Mouse (Mus musculus) midbrain, embryonic 13.5 days (tissue): ENCODE data around the gene Kif13a. TPM values are rescaled to one million over a fixed set of nuclear protein-coding genes. Genes with fewer than 3 reads are reported as not detected.

Experiments
- ATAC-seq: fragments of 200-750 bp; cut with Nextera tagmentation; 2 replicates; pipeline ENCODE4 v1.8.0; 2017; ENCODE audit warnings: mild to moderate bottlenecking, moderate TSS enrichment, moderate library complexity
- H3K27ac ChIP-seq: fragments of 300-500 bp; sonication (generic); 2 replicates; pipeline ENCODE4 v1.5.1; 2015; ENCODE audit warnings: inconsistent platforms, mild to moderate bottlenecking, moderate library complexity
- H3K27me3 ChIP-seq: fragments of 300-500 bp; sonication (generic); 2 replicates; pipeline ENCODE4 v1.6.1; 2015; ENCODE audit warnings: mild to moderate bottlenecking, inconsistent platforms
- H3K36me3 ChIP-seq: fragments of 300-500 bp; sonication (generic); 2 replicates; pipeline ENCODE4 v1.6.1; 2015; ENCODE audit warnings: mild to moderate bottlenecking, inconsistent platforms
- H3K4me1 ChIP-seq: fragments of 300-500 bp; sonication (generic); replicated peaks from 2 replicates; pipeline ENCODE4 v1.6.1; 2015; ENCODE audit warnings: inconsistent platforms
- H3K4me2 ChIP-seq: fragments of 300-500 bp; sonication (generic); replicated peaks from 2 replicates; pipeline ENCODE4 v1.6.1; 2015; ENCODE audit warnings: moderate library complexity, mild to moderate bottlenecking, inconsistent platforms
- H3K4me3 ChIP-seq: fragments of 300-500 bp; sonication (generic); replicated peaks from 2 replicates; pipeline ENCODE4 v1.5.1; 2015; ENCODE audit warnings: mild to moderate bottlenecking, inconsistent platforms
- H3K9ac ChIP-seq: fragments of 300-500 bp; sonication (generic); replicated peaks from 2 replicates; pipeline ENCODE4 v1.6.1; 2015; ENCODE audit warnings: mild to moderate bottlenecking, inconsistent platforms
- H3K9me3 ChIP-seq: fragments of 300-500 bp; sonication (generic); 2 replicates; pipeline ENCODE4 v1.6.1; 2016; ENCODE audit warnings: mild to moderate bottlenecking, inconsistent platforms
- WGBS: fragments of 180-500 bp; shearing (Covaris S2); methylation state at CpG from one replicate; pipeline ENCODE4 v1.1.7; 2015; 5-methylcytosine and 5-hydroxymethylcytosine counted together
- polyA plus RNA-seq: library from polyadenylated mRNA; unstranded; fragments of >200 nt; fragmentation: Nextera tagmentation; extraction: Ambion mirVana; gene quantifications from 2 replicates; pipeline ENCODE4 v1.2.1, GENCODE M21; 2015

The Kif13a gene
- 9.6 and 10.1 TPM in 2 replicates for polyA plus RNA-seq

- Histone ChIP-seq H3K4me1 (peaks cover 31% of the 10 kb centered on the region), H3K9me3 (no peaks in the 10 kb centered on the region)
- WGBS = under 1% methylated on average over 72 of the region's 96 CpGs
Observed at GRCm38 (mm10) chr13:46929719-46930658, at the start of gene Kif13a. Kif13a (minus strand) TSS chr13:46929867.

GRCm38 (mm10) chr13:46976532-46976931 is 46.9 kb upstream of the Kif13a start:
- WGBS = 94% methylated on average over 7 of the region's 7 CpGs
- Histone ChIP-seq H3K9me3 (no peaks in the 10 kb centered on the region), H3K27ac (no peak overlapping the region), H3K4me2 (no peak overlapping the region), H3K4me1 (peaks cover 11% of the 10 kb centered on the region; the same call in 1 of the 2 replicates), H3K9ac (no peak overlapping the region), H3K36me3 (no peaks in the 10 kb centered on the region), H3K27me3 (no peaks in the 10 kb centered on the region), H3K4me3 (no peak overlapping the region)
- ATAC-seq = no peak

More at GRCm38 (mm10) chr13:46929719-46930658, at the start of gene Kif13a:
- Histone ChIP-seq H3K4me2 (peak within 1 kb of the TSS; percentile 79), H3K9ac (peak within 1 kb of the TSS; percentile 87), H3K27ac (peak within 1 kb of the TSS; percentile 97), H3K27me3 (0 out of 2 replicates have a peak, but pooled peaks cover 3% of the 10 kb centered on the region), H3K4me3 (peak within 1 kb of the TSS; percentile 65), H3K36me3 (peaks cover 15% of the 10 kb centered on the region; the same call in 1 of the 2 replicates)
- peak; percentile 85 for ATAC-seq

GRCm38 (mm10) chr13:46975930-46976329 is 46.3 kb upstream of the Kif13a start:
- no peak for ATAC-seq
- Histone ChIP-seq H3K27ac (peak overlapping the region; percentile 85), H3K4me3 (no peak overlapping the region), H3K36me3 (no peaks in the 10 kb centered on the region), H3K9me3 (no peaks in the 10 kb centered on the region), H3K4me1 (peaks cover 11% of the 10 kb centered on the region; the same call in 1 of the 2 replicates), H3K4me2 (peak overlapping the region; percentile 58), H3K9ac (no peak overlapping the region), H3K27me3 (no peaks in the 10 kb centered on the region)
- WGBS = 36% methylated on average over 4 of the region's 4 CpGs

GRCm38 (mm10) chr13:46975031-46975551 is 45.4 kb upstream of the Kif13a start:
- peak overlapping the region; percentile 41 for H3K4me3 ChIP-seq
- WGBS = 13% methylated on average over 14 of the region's 14 CpGs
- peak overlapping the region; percentile 85 for H3K27ac ChIP-seq
- H3K36me3 ChIP-seq = no peaks in the 10 kb centered on the region
- H3K9ac ChIP-seq = peak overlapping the region; percentile 62
- H3K9me3 ChIP-seq = no peaks in the 10 kb centered on the region
- H3K27me3 ChIP-seq = no peaks in the 10 kb centered on the region
- H3K4me1 ChIP-seq = peaks cover 11% of the 10 kb centered on the region; the same call in 1 of the 2 replicates
- peak; percentile 98 for ATAC-seq
- H3K4me2 ChIP-seq = peak overlapping the region; percentile 58

GRCm38 (mm10) chr13:46970286-46970945 is 40.7 kb upstream of the Kif13a start:
- H3K9me3 ChIP-seq = no peaks in the 10 kb centered on the region
- WGBS = 85% methylated on average over 10 of the region's 10 CpGs
- ATAC-seq = no peak

GRCm38 (mm10) chr13:46968626-46969025 is 39.0 kb upstream of the Kif13a start:
- Histone ChIP-seq H3K27me3 (no peaks in the 10 kb centered on the region), H3K9me3 (no peaks in the 10 kb centered on the region), H3K9ac (no peak overlapping the region), H3K4me2 (no peak overlapping the region), H3K27ac (no peak overlapping the region), H3K36me3 (no peaks in the 10 kb centered on the region), H3K4me1 (no peaks in the 10 kb centered on the region; the same call in 1 of the 2 replicates), H3K4me3 (no peak overlapping the region)
- ATAC-seq = no peak
- 96% methylated on average over 2 of the region's 2 CpGs for WGBS

More at GRCm38 (mm10) chr13:46970286-46970945, 40.7 kb upstream of the Kif13a start:
- no peak overlapping the region for H3K4me3 ChIP-seq
- no peak overlapping the region for H3K27ac ChIP-seq
- H3K9ac ChIP-seq = no peak overlapping the region
- peaks cover 3% of the 10 kb centered on the region; the same call in 1 of the 2 replicates for H3K4me1 ChIP-seq
- no peak overlapping the region for H3K4me2 ChIP-seq
- no peaks in the 10 kb centered on the region for H3K36me3 ChIP-seq
- H3K27me3 ChIP-seq = no peaks in the 10 kb centered on the region

- 76% methylated on average over 4 of the region's 4 CpGs for WGBS
- Histone ChIP-seq H3K4me3 (no peak overlapping the region), H3K9ac (no peak overlapping the region), H3K27me3 (no peaks in the 10 kb centered on the region), H3K4me2 (no peak overlapping the region), H3K36me3 (no peaks in the 10 kb centered on the region), H3K4me1 (no peaks in the 10 kb centered on the region; the same call in 1 of the 2 replicates), H3K27ac (no peak overlapping the region), H3K9me3 (no peaks in the 10 kb centered on the region)
- ATAC-seq = no peak
Observed at GRCm38 (mm10) chr13:46967308-46967707, 37.6 kb upstream of the Kif13a start.

- Histone ChIP-seq H3K27ac (peak overlapping the region; percentile 51; the same call in 1 of the 2 replicates), H3K27me3 (no peaks in the 10 kb centered on the region), H3K4me3 (no peak overlapping the region), H3K9ac (no peak overlapping the region), H3K36me3 (no peaks in the 10 kb centered on the region), H3K9me3 (no peaks in the 10 kb centered on the region), H3K4me1 (peaks cover 11% of the 10 kb centered on the region), H3K4me2 (no peak overlapping the region)
- WGBS = 59% methylated on average over 7 of the region's 7 CpGs
- no peak for ATAC-seq
Observed at GRCm38 (mm10) chr13:46960878-46961474, 31.3 kb upstream of the Kif13a start.

GRCm38 (mm10) chr13:46959139-46959538 is 29.5 kb upstream of the Kif13a start:
- ATAC-seq = no peak
- no peaks in the 10 kb centered on the region for H3K27me3 ChIP-seq
- WGBS = 96% methylated on average over 5 of the region's 5 CpGs

GRCm38 (mm10) chr13:46951212-46951611 is 21.5 kb upstream of the Kif13a start:
- no peak for ATAC-seq
- 86% methylated on average over 15 of the region's 15 CpGs for WGBS
- H3K36me3 ChIP-seq = no peaks in the 10 kb centered on the region

More at GRCm38 (mm10) chr13:46959139-46959538, 29.5 kb upstream of the Kif13a start:
- Histone ChIP-seq H3K9ac (no peak overlapping the region), H3K9me3 (no peaks in the 10 kb centered on the region), H3K4me3 (no peak overlapping the region), H3K4me1 (peaks cover 11% of the 10 kb centered on the region; the same call in 1 of the 2 replicates), H3K27ac (no peak overlapping the region), H3K36me3 (no peaks in the 10 kb centered on the region), H3K4me2 (no peak overlapping the region)

GRCm38 (mm10) chr13:46949741-46950140 is 20.1 kb upstream of the Kif13a start:
- Histone ChIP-seq H3K4me2 (no peak overlapping the region), H3K4me3 (no peak overlapping the region), H3K9me3 (0 out of 2 replicates have a peak, but pooled peaks cover 2% of the 10 kb centered on the region), H3K27ac (no peak overlapping the region), H3K4me1 (peaks cover 11% of the 10 kb centered on the region), H3K36me3 (no peaks in the 10 kb centered on the region), H3K27me3 (no peaks in the 10 kb centered on the region), H3K9ac (no peak overlapping the region)
- WGBS = 91% methylated on average over 2 of the region's 2 CpGs
- ATAC-seq = no peak

More at GRCm38 (mm10) chr13:46951212-46951611, 21.5 kb upstream of the Kif13a start:
- no peak overlapping the region for H3K4me3 ChIP-seq
- no peak overlapping the region for H3K9ac ChIP-seq
- H3K27ac ChIP-seq = no peak overlapping the region
- no peak overlapping the region for H3K4me2 ChIP-seq
- H3K27me3 ChIP-seq = no peaks in the 10 kb centered on the region
- H3K9me3 ChIP-seq = 0 out of 2 replicates have a peak, but pooled peaks cover 2% of the 10 kb centered on the region
- H3K4me1 ChIP-seq = peaks cover 4% of the 10 kb centered on the region
